Mouse (Mus musculus) small intestine, adult 2 months (tissue): ENCODE data around the gene Soat2.

Experiments
- CTCF ChIP-seq: fragments of 200-500 bp; IDR thresholded peaks from 2 replicates; pipeline ENCODE4 v1.5.1; 2012; ENCODE audit warnings: low read depth, mild to moderate bottlenecking, control low read depth, inconsistent platforms, low read length, moderate library complexity, mixed read lengths; ENCODE audit not compliant: insufficient replicate concordance, insufficient read length; ENCODE audit errors: extremely low read depth
- POLR2A ChIP-seq: fragments of 200-500 bp; IDR thresholded peaks from 2 replicates; pipeline ENCODE4 v1.6.1; 2012; ENCODE audit warnings: low read depth, mild to moderate bottlenecking, control low read depth, inconsistent platforms, low read length, moderate library complexity

DNA sequence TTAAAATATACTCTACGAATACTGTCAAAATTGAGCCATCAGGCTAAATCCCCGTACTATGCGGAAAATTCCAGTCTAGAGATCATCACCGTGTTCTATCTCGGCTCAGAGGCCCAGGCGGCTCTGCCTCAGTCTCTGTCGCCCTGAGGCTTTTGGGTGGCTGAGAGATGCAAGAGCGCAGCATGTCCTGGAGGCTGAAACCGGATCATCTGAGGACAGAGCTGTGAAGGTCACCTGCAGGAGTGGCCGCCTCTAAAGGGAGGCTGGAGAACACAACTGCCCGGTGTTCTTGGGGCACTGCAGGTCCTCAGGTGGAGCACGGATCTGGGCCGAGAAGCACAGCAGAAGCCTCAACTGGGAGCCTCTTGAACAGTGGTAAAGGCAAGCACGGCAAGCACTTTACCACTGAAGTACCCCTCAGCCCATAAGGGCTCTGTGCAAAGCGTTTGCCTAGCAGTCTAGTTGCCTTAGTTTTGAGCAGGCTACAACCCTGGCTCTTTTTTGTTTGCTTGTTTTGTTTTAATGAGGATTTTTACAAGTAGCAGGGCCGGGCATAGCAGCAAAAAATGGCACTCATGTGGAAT is 25.5 kb downstream of the Soat2 start:
- TF ChIP-seq CTCF (no peak), POLR2A (no peak)
